Mouse (Mus musculus) neural tube, embryonic 14.5 days (tissue): ENCODE measurements around the gene Ulk2. TPM values are rescaled to one million over a fixed set of nuclear protein-coding genes. Genes with fewer than 3 reads are reported as not detected.

Source experiments
- ATAC-seq: fragments of 200-750 bp; cut with Nextera tagmentation; 2 replicates; pipeline ENCODE4 v1.8.0; 2017; ENCODE audit warnings: low read depth, mild to moderate bottlenecking, moderate TSS enrichment, moderate library complexity
- H3K27ac ChIP-seq: fragments of 300-500 bp; sonication (generic); 2 replicates; pipeline ENCODE4 v1.5.1; 2014; ENCODE audit warnings: low read depth, mild to moderate bottlenecking, control low read depth, low read length, moderate library complexity, mixed read lengths
- H3K27me3 ChIP-seq: fragments of 300-500 bp; sonication (generic); 2 replicates; pipeline ENCODE4 v1.6.1; 2014; ENCODE audit warnings: low read length; ENCODE audit not compliant: control insufficient read depth, insufficient read depth
- H3K36me3 ChIP-seq: fragments of 300-500 bp; sonication (generic); 2 replicates; pipeline ENCODE4 v1.6.1; 2014; ENCODE audit warnings: low read length, mixed read lengths; ENCODE audit not compliant: control insufficient read depth, insufficient read depth
- H3K4me1 ChIP-seq: fragments of 300-500 bp; sonication (generic); 2 replicates; pipeline ENCODE4 v1.6.1; 2014; ENCODE audit warnings: low read length; ENCODE audit not compliant: control insufficient read depth, insufficient read depth
- H3K4me2 ChIP-seq: fragments of 300-500 bp; sonication (generic); 2 replicates; pipeline ENCODE4 v1.6.1; 2014; ENCODE audit warnings: mild to moderate bottlenecking, low read depth, low read length, control low read depth
- H3K4me3 ChIP-seq: fragments of 300-500 bp; sonication (generic); 2 replicates; pipeline ENCODE4 v1.5.1; 2014; ENCODE audit warnings: low read depth, low read length, control low read depth, mixed read lengths
- H3K9ac ChIP-seq: fragments of 300-500 bp; sonication (generic); replicated peaks from 2 replicates; pipeline ENCODE4 v1.6.1; 2014; ENCODE audit warnings: low read depth, mild to moderate bottlenecking, control low read depth, low read length, mixed read lengths
- H3K9me3 ChIP-seq: fragments of 300-500 bp; sonication (generic); 2 replicates; pipeline ENCODE4 v1.6.1; 2016; ENCODE audit warnings: low read length; ENCODE audit not compliant: control insufficient read depth
- WGBS: fragments of 180-500 bp; shearing (Covaris S2); extraction: QIAGEN DNeasy Blood & Tissue Kit; methylation state at CpG from one replicate; pipeline ENCODE4 v1.1.7; 2014; 5-methylcytosine and 5-hydroxymethylcytosine counted together
- polyA plus RNA-seq: library from polyadenylated mRNA; unstranded; fragments of >200 nt; fragmentation: Nextera tagmentation; extraction: Ambion mirVana; gene quantifications from 2 replicates; pipeline ENCODE4 v1.2.1, GENCODE M21; 2014

Gene Ulk2
- polyA plus RNA-seq, 1 experiment from 2014 or later: 52.0 TPM

DNA sequence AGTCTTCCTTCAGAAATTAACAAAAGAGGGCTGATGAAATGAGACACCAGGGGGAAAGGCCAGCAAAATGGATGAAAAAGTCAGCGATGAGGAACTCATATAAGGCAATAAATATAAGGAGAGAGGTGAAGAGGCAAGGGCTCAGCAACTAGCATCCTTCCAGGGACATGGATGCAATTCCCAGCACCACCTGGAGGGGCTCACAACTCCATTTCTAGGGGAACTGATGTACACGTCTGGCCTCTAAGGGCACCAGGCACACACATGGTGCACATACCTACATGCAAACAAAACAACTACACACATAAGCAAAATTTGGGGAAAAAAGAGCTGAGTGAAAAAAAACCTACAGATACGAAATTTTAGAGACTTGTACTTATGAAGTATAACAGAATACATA, 110.4 kb downstream of the Ulk2 start:
- no peaks in the 10 kb centered on the region for H3K27me3 ChIP-seq
- 70% methylated on average over 3 of the region's 3 CpGs for WGBS
- no peak overlapping the region for H3K4me3 ChIP-seq

DNA sequence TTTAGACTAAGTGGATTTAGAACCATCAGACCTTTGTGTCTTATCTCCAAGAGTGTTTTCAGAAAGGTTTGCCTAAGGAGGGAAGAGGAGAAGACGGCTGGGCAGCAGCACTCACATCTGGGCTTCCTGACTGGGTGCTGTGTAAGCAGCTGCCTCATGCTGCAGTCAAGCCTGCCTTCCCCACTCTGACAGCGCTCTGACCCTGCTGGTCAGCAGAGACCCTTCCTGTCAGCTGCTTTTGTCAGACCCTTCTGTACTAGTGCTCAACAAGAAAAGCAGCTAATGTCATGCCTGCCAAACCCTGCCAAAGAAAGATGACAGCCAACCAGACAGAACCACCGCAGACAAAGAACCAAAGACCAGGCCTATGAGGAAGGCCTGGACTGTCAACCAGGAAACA, 111.1 kb downstream of the Ulk2 start:
- Histone ChIP-seq H3K36me3 (peaks cover 36% of the 10 kb centered on the region), H3K9ac (no peak overlapping the region), H3K4me3 (no peak overlapping the region), H3K27me3 (no peaks in the 10 kb centered on the region), H3K4me1 (no peaks in the 10 kb centered on the region), H3K27ac (no peak overlapping the region), H3K4me2 (no peak overlapping the region), H3K9me3 (no peaks in the 10 kb centered on the region)
- WGBS: 73% methylated on average over 3 of the region's 3 CpGs
- ATAC-seq: no peak

More for the DNA sequence above, 110.4 kb downstream of the Ulk2 start:
- Histone ChIP-seq H3K9me3 (no peaks in the 10 kb centered on the region), H3K27ac (no peak overlapping the region), H3K4me2 (no peak overlapping the region), H3K9ac (no peak overlapping the region), H3K4me1 (no peaks in the 10 kb centered on the region), H3K36me3 (peaks cover 30% of the 10 kb centered on the region)
- ATAC-seq: no peak

DNA sequence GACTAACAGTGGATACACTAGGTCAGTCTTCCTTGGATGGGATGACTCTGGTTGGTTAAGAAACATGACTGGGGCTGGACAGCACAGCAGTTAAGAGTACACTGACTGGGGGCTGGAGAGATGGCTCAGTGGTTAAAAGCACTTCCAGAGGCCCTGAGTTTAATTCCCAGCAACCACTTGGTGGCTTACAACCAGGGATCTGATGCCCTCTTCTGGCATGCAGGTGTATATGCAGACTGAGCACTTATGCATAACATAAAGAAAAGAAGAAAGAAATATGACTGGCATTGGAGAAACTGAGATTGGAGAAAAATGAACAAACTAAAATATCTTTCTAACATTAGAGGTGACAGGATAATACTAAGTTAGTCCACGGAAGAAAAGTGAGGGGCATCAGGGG, 114.4 kb downstream of the Ulk2 start:
- Histone ChIP-seq H3K27me3 (no peaks in the 10 kb centered on the region), H3K4me1 (no peaks in the 10 kb centered on the region), H3K4me3 (no peak overlapping the region), H3K9ac (no peak overlapping the region), H3K4me2 (no peak overlapping the region), H3K9me3 (no peaks in the 10 kb centered on the region), H3K27ac (no peak overlapping the region), H3K36me3 (peaks cover 44% of the 10 kb centered on the region)
- no peak for ATAC-seq
- WGBS: 97% methylated on average over 1 of the region's 1 CpGs

DNA sequence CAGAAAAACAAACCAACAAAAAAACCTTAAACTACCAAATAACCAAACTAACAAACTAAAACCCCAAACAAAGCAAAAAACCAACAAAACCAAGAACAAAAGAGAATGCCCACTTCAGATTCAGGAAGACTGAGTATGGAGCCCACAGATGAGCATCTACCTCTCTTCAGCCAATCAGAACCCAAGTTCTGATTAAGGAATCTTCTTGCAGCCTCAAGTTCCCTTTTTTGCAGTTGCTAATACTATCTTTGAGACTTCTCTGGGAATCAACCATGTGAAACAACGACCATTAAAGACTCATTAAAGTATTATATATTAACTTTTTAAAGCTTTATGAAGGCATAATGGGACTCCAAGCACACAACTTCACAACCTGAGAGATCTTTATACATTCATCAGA, 117.6 kb downstream of the Ulk2 start:
- 92% methylated on average over 1 of the region's 1 CpGs for WGBS
- no peaks in the 10 kb centered on the region for H3K9me3 ChIP-seq
- H3K4me3 ChIP-seq: no peak overlapping the region
- H3K27ac ChIP-seq: no peak overlapping the region
- H3K36me3 ChIP-seq: peaks cover 51% of the 10 kb centered on the region
- no peaks in the 10 kb centered on the region for H3K4me1 ChIP-seq
- no peak overlapping the region for H3K9ac ChIP-seq
- H3K4me2 ChIP-seq: no peak overlapping the region
- no peak for ATAC-seq
- no peaks in the 10 kb centered on the region for H3K27me3 ChIP-seq

DNA sequence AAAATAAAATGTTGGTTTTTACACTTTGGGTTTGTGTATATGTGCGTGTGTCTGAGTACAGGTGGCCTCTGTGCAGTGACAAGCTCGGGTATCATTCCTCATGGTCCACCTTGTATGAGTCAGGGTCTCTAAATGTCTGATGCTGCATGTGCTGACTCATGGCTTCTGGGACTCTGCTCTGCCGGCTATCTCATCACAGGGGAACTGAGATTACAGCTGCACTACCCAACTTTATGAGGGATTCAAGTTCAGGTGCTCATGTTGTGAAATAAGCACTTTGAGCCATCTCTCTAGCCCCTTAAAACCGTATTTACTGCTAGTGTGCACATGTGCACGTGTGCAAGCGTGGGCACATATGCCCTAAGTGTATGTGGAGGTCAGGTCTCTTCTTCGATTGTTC, 122.2 kb downstream of the Ulk2 start:
- H3K27me3 ChIP-seq: no peaks in the 10 kb centered on the region
- H3K36me3 ChIP-seq: peaks cover 44% of the 10 kb centered on the region
- no peak overlapping the region for H3K4me2 ChIP-seq
- H3K9ac ChIP-seq: no peak overlapping the region
- 92% methylated on average over 7 of the region's 7 CpGs for WGBS
- no peaks in the 10 kb centered on the region for H3K9me3 ChIP-seq
- H3K27ac ChIP-seq: no peak overlapping the region
- no peaks in the 10 kb centered on the region for H3K4me1 ChIP-seq
- ATAC-seq: no peak
- no peak overlapping the region for H3K4me3 ChIP-seq

DNA sequence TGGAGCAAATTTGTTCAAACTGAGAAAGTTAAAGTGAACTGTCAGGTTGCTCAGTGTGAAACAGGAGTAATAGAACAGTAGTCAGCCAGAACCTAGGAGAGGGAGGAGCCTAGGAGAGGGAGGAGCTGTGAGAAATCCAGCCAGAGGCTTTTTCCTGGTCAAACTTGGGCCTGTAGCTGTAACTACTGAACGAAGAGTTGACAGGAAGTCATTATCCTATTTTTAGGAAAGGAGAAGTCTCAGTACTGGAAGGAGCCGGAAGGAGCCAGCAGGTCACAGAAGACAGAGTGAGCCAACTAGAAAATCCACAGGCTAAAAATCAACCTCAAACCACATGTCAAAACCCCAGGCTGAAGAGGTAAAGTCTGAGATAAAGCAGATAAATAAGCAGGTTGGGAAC, 126.8 kb downstream of the Ulk2 start:
- Histone ChIP-seq H3K4me2 (no peak overlapping the region), H3K4me1 (no peaks in the 10 kb centered on the region), H3K27me3 (no peaks in the 10 kb centered on the region), H3K9me3 (no peaks in the 10 kb centered on the region), H3K27ac (no peak overlapping the region), H3K36me3 (peaks cover 27% of the 10 kb centered on the region), H3K9ac (no peak overlapping the region), H3K4me3 (no peak overlapping the region)
- ATAC-seq: no peak
- 83% methylated on average over 2 of the region's 2 CpGs for WGBS

Other genes with a start within 250 kb of the Ulk2 start
- gene Grap, start 201.8 kb downstream of the Ulk2 start, polyA plus RNA-seq: 4.7 and 11.7 TPM in 2 replicates
- gene Fam83g, start 171.0 kb downstream of the Ulk2 start, polyA plus RNA-seq: 0.15 and 0.23 TPM in 2 replicates
- not detected in 2 replicates for gene Slc5a10, start 134.2 kb downstream of the Ulk2 start, polyA plus RNA-seq
- 41.6 and 46.4 TPM in 2 replicates for gene Prpsap2, start 93.0 kb downstream of the Ulk2 start, polyA plus RNA-seq
- 13.7 and 16.9 TPM in 2 replicates for gene Akap10, start 75.2 kb upstream of the Ulk2 start, polyA plus RNA-seq
- 10.0 and 15.0 TPM in 2 replicates for gene Specc1, start 101.7 kb upstream of the Ulk2 start, polyA plus RNA-seq